Mouse (Mus musculus) embryonic facial prominence, embryonic 11.5 days (tissue): Measurements from ENCODE around the gene Tmem120a. TPM values are rescaled to one million over a fixed set of nuclear protein-coding genes. Genes with fewer than 3 reads are reported as not detected.
A peak's percentile ranks its signal among the peaks of the same experiment; 100 is the strongest.

Source experiments
- ATAC-seq: fragments of 200-750 bp; cut with Nextera tagmentation; replicated peaks from 2 replicates; pipeline ENCODE4 v1.8.0; 2017; ENCODE audit warnings: low read depth; ENCODE audit not compliant: insufficient number of reproducible peaks, low FRiP score, low TSS enrichment
- DNase-seq: peaks from one replicate; pipeline ENCODE4 v3.0.0-alpha.2; 2015; ENCODE audit warnings: low spot score
- H3K27ac ChIP-seq: fragments of 300-500 bp; sonication (generic); replicated peaks from 2 replicates; pipeline ENCODE4 v1.5.1; 2014; ENCODE audit warnings: mild to moderate bottlenecking, low read depth, low read length, control low read depth
- H3K27me3 ChIP-seq: fragments of 300-500 bp; sonication (generic); 2 replicates; pipeline ENCODE4 v1.6.1; 2014; ENCODE audit warnings: mild to moderate bottlenecking, low read length, moderate library complexity, mixed read lengths; ENCODE audit not compliant: control insufficient read depth, insufficient read depth
- H3K36me3 ChIP-seq: fragments of 300-500 bp; sonication (generic); replicated peaks from 2 replicates; pipeline ENCODE4 v1.6.1; 2014; ENCODE audit warnings: low read depth, mild to moderate bottlenecking, low read length, moderate library complexity, mixed read lengths; ENCODE audit not compliant: control insufficient read depth, insufficient read depth
- H3K4me1 ChIP-seq: fragments of 300-500 bp; sonication (generic); 2 replicates; pipeline ENCODE4 v1.6.1; 2014; ENCODE audit warnings: low read length, mixed read lengths; ENCODE audit not compliant: control insufficient read depth, insufficient read depth
- H3K4me2 ChIP-seq: fragments of 300-500 bp; sonication (generic); 2 replicates; pipeline ENCODE4 v1.6.1; 2014; ENCODE audit warnings: low read depth, mild to moderate bottlenecking, control low read depth, low read length, moderate library complexity
- H3K4me3 ChIP-seq: fragments of 300-500 bp; sonication (generic); 2 replicates; pipeline ENCODE4 v1.5.1; 2014; ENCODE audit warnings: low read depth, low read length, control low read depth
- H3K9ac ChIP-seq: fragments of 300-500 bp; sonication (generic); replicated peaks from 2 replicates; pipeline ENCODE4 v1.6.1; 2014; ENCODE audit warnings: mild to moderate bottlenecking, control low read depth, low read length
- H3K9me3 ChIP-seq: fragments of 300-500 bp; sonication (generic); replicated peaks from 2 replicates; pipeline ENCODE4 v1.6.1; 2016; ENCODE audit warnings: mild to moderate bottlenecking, low read length, inconsistent platforms, mixed read lengths; ENCODE audit not compliant: control insufficient read depth
- WGBS: fragments of 180-500 bp; shearing (Covaris S2); extraction: QIAGEN DNeasy Blood & Tissue Kit; methylation state at CpG from one replicate; pipeline ENCODE4 v1.1.7; 2014; 5-methylcytosine and 5-hydroxymethylcytosine counted together
- polyA plus RNA-seq: library from polyadenylated mRNA; unstranded; fragments of >200 nt; fragmentation: Nextera tagmentation; extraction: Ambion mirVana; gene quantifications from 2 replicates; pipeline ENCODE4 v1.2.1, GENCODE M21; 2014

The Tmem120a gene
- polyA plus RNA-seq, 1 experiment from 2014 or later, result 47.1 TPM

DNA sequence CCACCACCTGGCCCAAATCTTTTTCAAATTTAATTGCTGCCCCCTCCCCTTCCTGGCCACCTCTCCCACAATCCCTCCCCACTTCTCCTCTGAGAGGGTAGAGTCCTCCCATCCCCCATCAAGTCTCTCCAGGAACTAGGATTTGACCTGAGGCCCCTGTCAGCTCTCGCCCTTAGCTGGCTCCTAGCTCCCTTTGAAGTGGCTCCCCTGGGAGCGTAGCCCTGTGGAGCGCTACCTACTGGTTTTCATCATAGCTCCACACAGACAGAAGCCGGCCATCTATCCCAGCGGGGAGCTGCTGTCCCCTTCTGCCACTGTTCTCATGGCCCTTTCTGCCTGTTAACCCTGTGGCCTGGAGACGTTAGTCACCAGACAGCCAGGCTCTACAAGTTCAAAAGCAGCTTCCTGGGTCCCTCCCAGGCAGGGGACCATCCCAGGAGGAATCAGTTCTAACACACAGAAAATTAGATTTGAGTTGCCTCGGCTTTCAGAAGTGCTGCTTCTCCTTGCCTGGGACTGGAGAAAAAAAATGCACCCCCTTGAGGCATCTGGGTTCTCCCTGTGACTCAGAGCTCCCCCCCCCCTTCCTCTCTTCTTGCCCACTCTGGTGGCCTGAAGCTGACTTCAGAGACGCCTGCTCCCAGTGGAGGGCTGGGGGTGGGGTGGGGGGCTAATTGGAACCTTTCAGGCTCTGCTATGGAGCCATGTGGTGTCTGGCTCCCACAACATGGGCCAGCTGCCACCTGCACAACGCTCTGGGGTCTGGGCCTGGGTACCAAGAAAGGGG lies 19.5 kb downstream of the Tmem120a start:
- Histone ChIP-seq H3K27ac (peak overlapping the region; percentile 90), H3K27me3 (no peaks in the 10 kb centered on the region), H3K4me1 (peaks cover 16% of the 10 kb centered on the region), H3K4me3 (peak overlapping the region; percentile 0; the same call in 1 of the 2 replicates), H3K4me2 (peak overlapping the region; percentile 40), H3K9ac (peak overlapping the region; percentile 46), H3K36me3 (peaks cover 4% of the 10 kb centered on the region; the same call in 1 of the 2 replicates), H3K9me3 (no peaks in the 10 kb centered on the region)
- WGBS, result 1% methylated on average over 9 of the region's 9 CpGs
- DNase-seq (peak; percentile 85), ATAC-seq (peak; percentile 83)

DNA sequence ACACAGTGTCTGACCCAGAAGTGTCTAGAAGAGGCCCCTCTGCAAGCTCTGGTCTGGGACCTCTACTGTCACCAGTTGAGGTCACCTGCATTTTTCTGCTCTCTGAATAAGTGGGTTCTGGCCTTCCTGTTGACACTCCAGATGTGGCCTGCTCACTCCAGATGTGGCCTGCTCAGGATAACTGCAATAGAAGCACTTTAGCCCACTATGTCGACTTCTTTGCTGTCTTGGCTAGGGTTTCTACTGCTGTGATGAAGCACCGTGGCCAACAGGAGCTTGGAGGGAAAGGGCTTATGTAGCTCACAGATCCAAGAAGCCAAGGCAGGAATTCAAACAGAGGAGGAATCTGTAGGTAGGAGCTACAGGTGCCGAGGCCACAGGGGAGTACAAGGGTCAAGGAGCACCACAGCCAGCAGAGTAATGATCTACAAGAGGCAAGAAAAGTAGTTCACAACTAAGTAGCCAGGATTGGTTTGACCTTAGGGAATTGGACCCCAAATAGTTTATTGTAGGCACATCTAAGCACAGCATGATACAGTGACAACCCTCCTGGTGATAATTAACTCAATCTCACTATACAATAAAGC lies 21.0 kb downstream of the Tmem120a start:
- no peak overlapping the region for H3K27ac ChIP-seq
- H3K9ac ChIP-seq, result no peak overlapping the region
- DNase-seq (no peak), ATAC-seq (no peak)
- H3K4me1 ChIP-seq, result peaks cover 16% of the 10 kb centered on the region
- WGBS, result 69% methylated on average over 3 of the region's 3 CpGs
- no peaks in the 10 kb centered on the region for H3K27me3 ChIP-seq
- H3K36me3 ChIP-seq, result no peaks in the 10 kb centered on the region
- H3K4me2 ChIP-seq, result no peak overlapping the region
- no peak overlapping the region for H3K4me3 ChIP-seq
- no peaks in the 10 kb centered on the region for H3K9me3 ChIP-seq

DNA sequence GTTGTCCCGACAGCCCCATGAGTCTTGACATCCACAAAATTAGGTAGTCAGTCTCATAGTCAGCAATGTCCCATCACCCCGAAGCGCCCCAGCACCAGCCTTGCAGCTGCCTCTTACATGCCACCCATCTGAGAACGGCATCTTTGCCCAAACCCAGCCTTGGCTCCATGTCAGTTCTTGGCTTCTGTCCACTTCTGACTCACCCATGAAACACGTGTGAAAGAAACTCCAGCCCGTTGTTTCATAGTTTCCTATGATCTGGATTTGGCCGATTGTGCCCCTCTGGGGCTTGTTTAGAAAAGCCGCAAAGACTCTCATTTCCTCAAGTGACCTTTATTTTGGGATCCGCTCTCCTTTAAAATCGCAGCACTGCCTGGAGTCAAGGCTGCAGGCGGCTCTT lies 22.1 kb downstream of the Tmem120a start:
- Histone ChIP-seq H3K27ac (no peak overlapping the region), H3K9ac (no peak overlapping the region), H3K4me3 (no peak overlapping the region), H3K4me2 (no peak overlapping the region), H3K36me3 (no peaks in the 10 kb centered on the region), H3K4me1 (peaks cover 16% of the 10 kb centered on the region), H3K27me3 (no peaks in the 10 kb centered on the region), H3K9me3 (no peaks in the 10 kb centered on the region)
- DNase-seq, result no peak
- no peak for ATAC-seq
- WGBS, result 86% methylated on average over 11 of the region's 11 CpGs

DNA sequence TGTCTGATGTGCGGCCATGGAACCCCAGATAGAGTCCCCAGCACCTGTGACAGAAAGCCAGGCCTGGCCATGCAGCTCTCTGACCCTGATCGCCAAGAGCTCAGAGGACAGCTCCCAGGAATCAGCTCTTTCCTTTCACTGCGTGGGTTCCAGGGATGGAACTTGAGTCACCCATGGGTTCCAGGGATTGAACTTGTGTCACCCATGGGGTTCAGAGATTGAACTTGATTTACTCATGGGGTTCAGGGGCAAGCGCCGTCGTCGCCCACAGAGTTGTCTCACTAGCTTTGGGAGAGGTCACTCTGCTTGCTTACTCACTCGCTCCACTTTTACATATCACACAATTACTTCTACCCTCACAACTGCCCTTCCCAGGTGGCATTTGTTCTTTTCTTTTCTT lies 23.2 kb downstream of the Tmem120a start:
- H3K36me3 ChIP-seq, result no peaks in the 10 kb centered on the region
- peaks cover 16% of the 10 kb centered on the region for H3K4me1 ChIP-seq
- 92% methylated on average over 8 of the region's 8 CpGs for WGBS
- H3K27me3 ChIP-seq, result no peaks in the 10 kb centered on the region
- no peak overlapping the region for H3K9ac ChIP-seq
- no peaks in the 10 kb centered on the region for H3K9me3 ChIP-seq
- DNase-seq, result no peak
- no peak overlapping the region for H3K4me2 ChIP-seq
- no peak overlapping the region for H3K27ac ChIP-seq
- no peak overlapping the region for H3K4me3 ChIP-seq
- ATAC-seq, result no peak

DNA sequence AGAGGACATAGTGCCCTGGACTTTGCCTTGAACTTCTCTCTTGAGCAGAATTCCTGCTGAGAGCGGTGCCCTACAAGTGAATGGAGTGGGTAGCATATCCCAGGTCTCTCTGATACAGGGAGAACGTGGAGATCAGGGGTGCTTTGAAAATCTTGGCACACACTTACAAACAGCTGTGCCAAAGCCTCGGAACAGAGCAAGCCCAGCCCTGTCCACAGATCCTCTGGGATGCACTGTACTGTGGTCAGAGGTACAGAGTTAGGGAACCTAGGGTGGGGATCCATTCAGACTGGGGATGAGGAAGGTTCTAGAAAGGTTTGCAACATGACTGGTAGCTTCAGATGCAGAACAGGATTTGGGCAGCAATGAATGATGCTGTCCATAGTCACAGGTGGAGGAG lies 24.1 kb downstream of the Tmem120a start:
- H3K4me3 ChIP-seq, result no peak overlapping the region
- no peaks in the 10 kb centered on the region for H3K27me3 ChIP-seq
- H3K9ac ChIP-seq, result no peak overlapping the region
- H3K27ac ChIP-seq, result no peak overlapping the region
- DNase-seq (no peak), ATAC-seq (no peak)
- H3K9me3 ChIP-seq, result no peaks in the 10 kb centered on the region
- no peak overlapping the region for H3K4me2 ChIP-seq
- no peaks in the 10 kb centered on the region; the same call in 1 of the 2 replicates for H3K36me3 ChIP-seq
- 77% methylated on average over 3 of the region's 3 CpGs for whole genome bisulfite sequencing
- peaks cover 7% of the 10 kb centered on the region for H3K4me1 ChIP-seq

DNA sequence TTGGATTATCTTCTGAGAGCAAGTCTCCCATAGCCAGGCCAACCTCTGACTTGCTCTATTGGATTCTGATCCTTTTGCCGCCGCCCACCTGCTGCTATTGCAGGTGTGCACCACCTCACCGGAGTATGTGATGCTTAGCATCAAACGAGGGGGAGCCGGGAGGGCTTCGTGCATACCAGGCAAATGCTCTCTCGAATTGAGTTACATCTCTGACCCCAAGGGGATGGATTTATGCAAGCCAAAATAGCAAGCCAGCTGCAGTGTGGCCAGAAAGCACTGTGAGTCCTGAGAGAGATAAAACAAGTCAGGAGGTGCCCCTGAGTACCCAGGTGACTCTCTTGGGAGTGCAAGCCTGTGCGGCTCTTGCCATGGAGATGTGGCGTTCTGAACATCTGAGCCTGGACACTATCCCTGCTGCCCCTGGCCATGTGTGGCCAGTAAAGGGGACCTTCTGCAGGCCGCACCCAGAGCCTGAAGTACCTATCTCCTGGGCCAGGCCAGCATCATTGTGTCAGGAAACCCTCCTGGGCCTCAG lies 24.6 kb downstream of the Tmem120a start:
- H3K9me3 ChIP-seq, result no peaks in the 10 kb centered on the region
- WGBS, result 86% methylated on average over 10 of the region's 10 CpGs
- DNase-seq (no peak), ATAC-seq (no peak)
- H3K36me3 ChIP-seq, result no peaks in the 10 kb centered on the region; the same call in 1 of the 2 replicates
- no peak overlapping the region for H3K27ac ChIP-seq
- no peaks in the 10 kb centered on the region for H3K27me3 ChIP-seq
- H3K4me3 ChIP-seq, result no peak overlapping the region
- peaks cover 3% of the 10 kb centered on the region; the same call in 1 of the 2 replicates for H3K4me1 ChIP-seq
- H3K9ac ChIP-seq, result no peak overlapping the region
- H3K4me2 ChIP-seq, result no peak overlapping the region

DNA sequence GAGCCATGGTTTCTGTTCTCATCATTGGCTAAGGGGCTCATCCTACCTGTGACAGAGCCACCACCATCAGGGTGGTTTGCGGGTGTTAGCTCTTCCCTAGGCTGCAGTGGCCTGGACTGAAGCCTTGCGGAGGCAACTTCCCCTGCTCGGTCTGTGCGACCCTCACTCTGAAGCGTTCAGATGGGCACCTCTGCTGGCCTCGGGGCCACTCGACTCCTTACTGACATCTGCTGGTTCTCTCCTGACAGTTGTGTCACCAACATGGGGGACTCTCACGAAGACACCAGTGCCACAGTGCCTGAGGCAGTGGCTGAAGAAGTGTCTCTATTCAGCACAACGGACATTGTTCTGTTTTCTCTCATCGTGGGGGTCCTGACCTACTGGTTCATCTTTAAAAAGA lies 28.6 kb downstream of the Tmem120a start:
- Histone ChIP-seq H3K4me1 (no peaks in the 10 kb centered on the region), H3K27ac (no peak overlapping the region), H3K27me3 (no peaks in the 10 kb centered on the region), H3K4me2 (no peak overlapping the region), H3K9me3 (no peaks in the 10 kb centered on the region), H3K4me3 (no peak overlapping the region), H3K36me3 (no peaks in the 10 kb centered on the region; the same call in 1 of the 2 replicates), H3K9ac (no peak overlapping the region)
- 61% methylated on average over 10 of the region's 10 CpGs for WGBS
- no peak for DNase-seq
- ATAC-seq, result no peak
